Mouse (Mus musculus) liver, embryonic 14.5 days (tissue): ENCODE results near the gene Timeless.

Source experiments
- CTCF ChIP-seq: IDR thresholded peaks from 2 replicates; pipeline ENCODE4 v1.5.1; 2016; ENCODE audit warnings: antibody characterized with exemption, low read depth, control low read depth
- EP300 ChIP-seq: IDR thresholded peaks from 2 replicates; pipeline ENCODE4 v1.6.1; 2016; ENCODE audit warnings: antibody characterized with exemption, low read depth

GRCm38 (mm10) chr10:128209311-128210009, 22.4 kb upstream of the Timeless start:
- TF ChIP-seq CTCF (no peak), EP300 (no peak)
